Mouse (Mus musculus) liver, embryonic 14 days (tissue): ENCODE results near the gene Coa7. TPM values are rescaled to one million over a fixed set of nuclear protein-coding genes. Genes with fewer than 3 reads are reported as not detected.

ENCODE experiments used
- polyA plus RNA-seq: library from polyadenylated mRNA; depleted of rRNA; stranded (reverse); fragments of >200 nt; gene quantifications from 2 replicates; pipeline ENCODE4 v1.2.3, GENCODE M21; 2012; rRNA removed

The Coa7 gene
- polyA plus RNA-seq: 9.4 and 12.4 TPM in 2 replicates

DNA sequence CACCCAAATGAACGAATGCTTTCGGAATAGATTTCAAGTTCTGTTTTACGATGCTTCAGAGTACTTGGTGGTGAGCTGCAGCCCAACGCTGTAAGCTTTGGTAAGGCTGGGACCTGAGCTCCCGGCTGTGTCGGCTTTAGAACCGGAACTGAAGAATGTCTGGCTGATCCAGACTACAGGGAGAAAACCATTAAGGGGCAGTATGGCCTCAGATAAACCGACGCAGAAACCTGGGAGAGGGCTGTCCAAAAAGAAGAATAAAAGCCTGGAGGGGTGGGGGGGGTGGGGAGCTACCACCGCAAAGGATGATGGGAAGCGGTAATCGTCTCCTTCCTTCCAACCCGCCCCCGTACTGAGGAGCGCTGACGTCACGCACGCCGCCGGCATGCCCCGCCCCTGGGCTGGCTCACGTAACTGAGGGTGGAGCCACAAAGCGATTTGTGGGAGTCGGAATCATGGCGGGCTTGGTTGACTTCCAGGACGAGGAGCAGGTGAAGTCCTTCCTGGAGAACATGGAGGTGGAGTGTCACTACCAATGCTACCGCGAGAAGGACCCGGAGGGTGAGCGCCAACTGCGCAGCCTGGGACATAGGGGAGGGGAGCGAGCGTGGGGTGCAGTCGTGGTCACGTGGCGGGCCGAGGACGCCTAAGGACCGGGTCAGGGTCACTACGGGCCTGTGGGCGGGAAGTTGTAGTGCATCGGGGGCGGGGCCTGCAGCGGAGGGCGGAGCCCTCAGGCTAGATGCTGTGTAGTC lies at the start of gene Coa7:
TSS of gene Coa7 (plus strand) at position 411 of the 755 bp plus-strand sequence.

DNA sequence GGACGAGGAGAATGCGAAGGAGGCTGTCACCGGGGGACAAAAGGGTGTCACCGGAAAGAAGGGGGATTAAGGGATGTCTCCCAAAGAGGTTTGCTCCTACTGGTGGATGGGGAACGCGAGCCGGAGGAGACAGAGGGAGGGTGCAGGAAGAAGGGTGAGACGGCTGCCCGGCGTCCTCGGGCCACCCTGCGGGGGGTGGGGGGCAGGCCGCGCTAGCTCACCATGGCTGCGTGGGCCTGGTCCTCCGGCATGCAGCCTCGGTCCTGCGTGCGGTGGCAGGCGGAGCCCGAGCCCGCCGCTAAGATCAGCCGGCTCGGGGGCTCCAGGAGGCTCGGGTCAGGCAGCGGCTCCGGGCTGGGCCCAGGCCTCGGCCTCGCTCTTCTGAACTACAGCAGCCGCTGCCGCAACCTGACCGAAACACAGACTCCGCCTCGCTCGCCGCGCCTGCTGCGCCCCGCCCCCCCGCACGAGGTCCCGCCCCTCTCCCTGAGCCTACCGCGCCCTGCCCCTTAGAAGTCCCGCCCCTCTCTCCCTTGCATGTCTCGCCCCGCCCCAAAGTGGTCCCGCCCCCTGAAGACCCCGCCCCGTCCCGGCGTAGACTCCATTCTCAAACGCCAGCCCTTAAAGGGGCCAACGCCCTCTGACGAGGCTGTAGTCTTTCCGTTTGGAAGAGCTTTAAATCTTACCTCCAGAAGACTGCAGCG lies 27.1 kb upstream of the Coa7 start, which contains the start of gene Zyg11b:
TSS of gene Zyg11b (minus strand) at position 427 of the 704 bp plus-strand sequence.

GRCm38 (mm10) chr4:108383183-108383714 lies 55.3 kb downstream of the Coa7 start, which contains the start of gene Shisal2a:
Gene Shisal2a, minus strand, starts transcription at chr4:108383349.

Other genes with a start within 250 kb of the Coa7 start
- gene Podn, start 231.7 kb upstream of the Coa7 start, polyA plus RNA-seq: 0.55 and 0.69 TPM in 2 replicates
- 200 and 226 TPM in 2 replicates for gene Scp2, start 183.1 kb upstream of the Coa7 start, polyA plus RNA-seq
- 9.6 and 11.0 TPM in 2 replicates for gene Echdc2, start 162.7 kb upstream of the Coa7 start, polyA plus RNA-seq
- 0.23 and 0.45 TPM in 2 replicates for gene Zyg11a, start 110.1 kb upstream of the Coa7 start, polyA plus RNA-seq
- 2.2 and 2.7 TPM in 2 replicates for gene Zyg11b, start 27.0 kb upstream of the Coa7 start, polyA plus RNA-seq
- gene Shisal2a, start 55.2 kb downstream of the Coa7 start, polyA plus RNA-seq: 0.07 and 0.09 TPM in 2 replicates
- 5.3 and 5.8 TPM in 2 replicates for gene Gpx7, start 78.8 kb downstream of the Coa7 start, polyA plus RNA-seq
- 29.7 and 31.8 TPM in 2 replicates for gene Tut4, start 131.3 kb downstream of the Coa7 start, polyA plus RNA-seq